Mouse (Mus musculus): ENCODE results near the gene Pygm. TPM values are rescaled to one million over a fixed set of nuclear protein-coding genes. Genes with fewer than 3 reads are reported as not detected.

Gene Pygm
- polyA plus RNA-seq, 1 experiment, result 0.14 TPM

- H3K36me3 ChIP-seq (ENCODE audit: control insufficient read depth), result peaks cover 51% of the 10 kb centered on the region
- TF ChIP-seq TAL1 (IDR thresholded peaks at IDR 0.05; ENCODE audit: low read length), result no peak
- TF ChIP-seq GATA1 (IDR thresholded peaks at IDR 0.05; ENCODE audit: low read length), result no peak
- H3K9me3 ChIP-seq (ENCODE audit: control insufficient read depth, low read length), result no peaks in the 10 kb centered on the region
- H3K4me3 ChIP-seq (replicated peaks), result no peak overlapping the region
- H3K27me3 ChIP-seq (ENCODE audit: control insufficient read depth), result no peaks in the 10 kb centered on the region
- no peaks in the 10 kb centered on the region for H3K4me1 ChIP-seq (ENCODE audit: control insufficient read depth)
Observed at GRCm38 (mm10) chr19:6380411-6381166, 3.6 kb upstream of the Pygm start.

DNA sequence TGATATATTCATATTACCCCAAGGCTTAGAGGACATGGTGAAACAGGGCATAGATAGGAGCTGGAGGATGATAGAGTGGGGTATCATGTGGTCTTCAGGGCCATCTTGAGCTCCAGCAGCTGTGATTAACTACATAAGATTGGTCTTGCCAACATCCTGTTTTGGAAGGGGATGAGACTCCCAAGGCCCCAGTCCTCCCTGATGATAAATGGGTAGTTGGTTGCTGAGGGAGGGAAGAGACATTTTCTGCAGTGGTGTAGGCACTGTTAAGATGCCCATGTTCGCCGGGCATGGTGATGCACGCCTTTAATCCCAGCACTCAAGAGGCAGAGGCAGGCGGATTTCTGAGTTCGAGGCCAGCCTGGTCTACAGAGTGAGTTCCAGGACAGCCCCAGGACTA, 3.0 kb upstream of the Pygm start:
- Histone ChIP-seq H3K36me3 (ENCODE audit: control insufficient read depth) (peaks cover 44% of the 10 kb centered on the region), H3K4me1 (ENCODE audit: control insufficient read depth) (no peaks in the 10 kb centered on the region), H3K27me3 (ENCODE audit: control insufficient read depth) (no peaks in the 10 kb centered on the region), H3K4me3 (replicated peaks) (no peak overlapping the region), H3K9me3 (ENCODE audit: control insufficient read depth, low read length) (no peaks in the 10 kb centered on the region)
- no peak for TF ChIP-seq GATA1 (IDR thresholded peaks at IDR 0.05; ENCODE audit: low read length)
- no peak for TF ChIP-seq TAL1 (IDR thresholded peaks at IDR 0.05; ENCODE audit: low read length)

DNA sequence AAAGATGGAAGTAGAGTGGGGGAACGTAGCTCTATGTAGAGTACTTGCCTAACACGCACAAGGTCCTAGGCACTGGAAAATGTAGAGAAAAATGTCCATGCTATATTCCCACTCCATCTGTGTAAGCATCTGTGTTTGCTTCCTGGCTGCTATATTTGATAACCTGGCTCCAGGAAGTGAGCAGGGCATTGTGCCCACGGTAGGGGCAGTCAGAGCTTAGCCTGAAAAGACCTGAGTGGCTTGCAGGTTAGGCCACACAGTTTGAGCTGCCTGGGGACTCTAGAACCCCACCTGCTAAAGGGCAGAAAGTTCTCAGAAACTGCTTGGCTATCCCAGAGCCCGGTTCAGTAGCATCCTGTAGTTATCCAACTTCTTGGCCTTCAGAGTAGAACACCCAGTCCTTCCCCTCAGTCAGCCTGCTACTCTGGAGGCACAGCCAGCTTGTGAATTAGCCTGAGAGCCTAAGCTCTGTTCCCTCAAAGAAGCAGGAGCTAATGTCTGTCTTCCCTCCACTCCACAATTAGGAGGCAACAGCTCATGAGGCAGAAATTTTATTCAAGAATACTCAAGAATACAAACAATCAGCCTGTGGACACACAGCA, 1.8 kb upstream of the Pygm start:
- Histone ChIP-seq H3K9me3 (ENCODE audit: control insufficient read depth, low read length) (no peaks in the 10 kb centered on the region), H3K27me3 (ENCODE audit: control insufficient read depth) (no peaks in the 10 kb centered on the region), H3K4me1 (ENCODE audit: control insufficient read depth) (no peaks in the 10 kb centered on the region), H3K36me3 (ENCODE audit: control insufficient read depth) (peaks cover 33% of the 10 kb centered on the region), H3K4me3 (replicated peaks) (no peak overlapping the region)
- TF ChIP-seq GATA1 (IDR thresholded peaks at IDR 0.05; ENCODE audit: low read length) (no peak), TAL1 (IDR thresholded peaks at IDR 0.05; ENCODE audit: low read length) (no peak)

DNA sequence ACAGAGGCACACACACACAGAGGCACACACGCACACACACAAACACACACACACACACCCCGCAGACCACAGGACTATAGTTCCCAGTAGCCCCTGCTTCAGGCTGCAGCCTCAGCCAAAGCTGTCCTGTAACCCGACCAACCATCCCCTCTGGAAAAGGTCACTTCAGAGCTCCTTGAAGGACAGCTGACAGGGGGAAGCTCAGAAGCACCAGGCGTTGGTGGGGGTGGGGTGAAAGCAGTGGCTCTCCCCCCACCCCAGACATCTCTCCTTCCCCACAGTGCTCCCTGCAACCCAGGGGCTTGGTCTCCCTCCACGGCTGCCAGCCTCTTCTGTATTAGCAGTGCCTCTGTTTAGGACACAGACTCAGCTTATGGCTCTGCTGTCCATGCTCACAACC, 729 bp upstream of the Pygm start:
- no peak overlapping the region for H3K4me3 ChIP-seq (replicated peaks)
- H3K27me3 ChIP-seq (ENCODE audit: control insufficient read depth), result no peaks in the 10 kb centered on the region; the same call in 1 of the 2 replicates
- peaks cover 22% of the 10 kb centered on the region for H3K36me3 ChIP-seq (ENCODE audit: control insufficient read depth)
- no peaks in the 10 kb centered on the region for H3K4me1 ChIP-seq (ENCODE audit: control insufficient read depth)
- no peaks in the 10 kb centered on the region for H3K9me3 ChIP-seq (ENCODE audit: control insufficient read depth, low read length)
- TF ChIP-seq GATA1 (IDR thresholded peaks at IDR 0.05; ENCODE audit: low read length), result no peak
- no peak for TF ChIP-seq TAL1 (IDR thresholded peaks at IDR 0.05; ENCODE audit: low read length)

GRCm38 (mm10) chr19:6384954-6385353, 755 bp downstream of the Pygm start:
- no peak overlapping the region for H3K4me3 ChIP-seq (replicated peaks)
- peaks cover 7% of the 10 kb centered on the region for H3K36me3 ChIP-seq (ENCODE audit: control insufficient read depth)
- no peaks in the 10 kb centered on the region for H3K9me3 ChIP-seq (ENCODE audit: control insufficient read depth, low read length)
- TF ChIP-seq TAL1 (IDR thresholded peaks at IDR 0.05; ENCODE audit: low read length) (no peak), GATA1 (IDR thresholded peaks at IDR 0.05; ENCODE audit: low read length) (no peak)
- H3K4me1 ChIP-seq (ENCODE audit: control insufficient read depth), result peaks cover 6% of the 10 kb centered on the region
- H3K27me3 ChIP-seq (ENCODE audit: control insufficient read depth), result peaks cover 13% of the 10 kb centered on the region

GRCm38 (mm10) chr19:6385419-6385818, 1.2 kb downstream of the Pygm start:
- TF ChIP-seq GATA1 (IDR thresholded peaks at IDR 0.05; ENCODE audit: low read length) (no peak), TAL1 (IDR thresholded peaks at IDR 0.05; ENCODE audit: low read length) (no peak)
- Histone ChIP-seq H3K27me3 (ENCODE audit: control insufficient read depth) (peaks cover 14% of the 10 kb centered on the region), H3K4me3 (replicated peaks) (no peak overlapping the region), H3K4me1 (ENCODE audit: control insufficient read depth) (peaks cover 6% of the 10 kb centered on the region), H3K9me3 (ENCODE audit: control insufficient read depth, low read length) (no peaks in the 10 kb centered on the region), H3K36me3 (ENCODE audit: control insufficient read depth) (peaks cover 4% of the 10 kb centered on the region)

GRCm38 (mm10) chr19:6385821-6386220, 1.6 kb downstream of the Pygm start:
- TF ChIP-seq TAL1 (IDR thresholded peaks at IDR 0.05; ENCODE audit: low read length), result no peak
- TF ChIP-seq GATA1 (IDR thresholded peaks at IDR 0.05; ENCODE audit: low read length), result no peak
- peaks cover under 1% of the 10 kb centered on the region for H3K36me3 ChIP-seq (ENCODE audit: control insufficient read depth)
- H3K4me3 ChIP-seq (replicated peaks), result no peak overlapping the region
- peaks cover 14% of the 10 kb centered on the region for H3K27me3 ChIP-seq (ENCODE audit: control insufficient read depth)
- H3K4me1 ChIP-seq (ENCODE audit: control insufficient read depth), result peaks cover 6% of the 10 kb centered on the region
- H3K9me3 ChIP-seq (ENCODE audit: control insufficient read depth, low read length), result no peaks in the 10 kb centered on the region

- TF ChIP-seq GATA1 (IDR thresholded peaks at IDR 0.05; ENCODE audit: low read length) (no peak), TAL1 (IDR thresholded peaks at IDR 0.05; ENCODE audit: low read length) (no peak)
- Histone ChIP-seq H3K27me3 (ENCODE audit: control insufficient read depth) (peaks cover 14% of the 10 kb centered on the region), H3K4me1 (ENCODE audit: control insufficient read depth) (peaks cover 6% of the 10 kb centered on the region), H3K36me3 (ENCODE audit: control insufficient read depth) (no peaks in the 10 kb centered on the region), H3K9me3 (ENCODE audit: control insufficient read depth, low read length) (no peaks in the 10 kb centered on the region), H3K4me3 (replicated peaks) (no peak overlapping the region)
Observed at GRCm38 (mm10) chr19:6386234-6386633, 2.0 kb downstream of the Pygm start.

GRCm38 (mm10) chr19:6388006-6388405, 3.8 kb downstream of the Pygm start:
- Histone ChIP-seq H3K36me3 (ENCODE audit: control insufficient read depth) (no peaks in the 10 kb centered on the region), H3K4me3 (replicated peaks) (no peak overlapping the region), H3K4me1 (ENCODE audit: control insufficient read depth) (peaks cover 6% of the 10 kb centered on the region), H3K9me3 (ENCODE audit: control insufficient read depth, low read length) (no peaks in the 10 kb centered on the region), H3K27me3 (ENCODE audit: control insufficient read depth) (peaks cover 14% of the 10 kb centered on the region)
- TF ChIP-seq GATA1 (IDR thresholded peaks at IDR 0.05; ENCODE audit: low read length) (no peak), TAL1 (IDR thresholded peaks at IDR 0.05; ENCODE audit: low read length) (no peak)
